Mouse (Mus musculus): Measurements from ENCODE around the gene Adgrl3.

- TF ChIP-seq CTCF (IDR thresholded peaks at IDR 0.05; ENCODE audit: low read depth), result no peak
- no peak for TF ChIP-seq EP300 (IDR thresholded peaks at IDR 0.05; ENCODE audit: low read depth)
Observed at GRCm38 (mm10) chr5:81043875-81044274, 23.9 kb downstream of the Adgrl3 start.

Measured in heart, postnatal 0 days (tissue).